Mouse (Mus musculus): ENCODE data around the gene Gm2012.
"Not testable (repeated sequence)": the region's sequence is repeated elsewhere in the genome, so short reads cannot be mapped to it uniquely, and the experiment has no call there.

The Gm2012 gene

GRCm38 (mm10) chrX:26231255-26231654 is at the start of gene Gm2012:
Gene Gm2012 (minus strand): TSS chrX:26231355.
- not testable (repeated sequence) for DNase-seq

DNA sequence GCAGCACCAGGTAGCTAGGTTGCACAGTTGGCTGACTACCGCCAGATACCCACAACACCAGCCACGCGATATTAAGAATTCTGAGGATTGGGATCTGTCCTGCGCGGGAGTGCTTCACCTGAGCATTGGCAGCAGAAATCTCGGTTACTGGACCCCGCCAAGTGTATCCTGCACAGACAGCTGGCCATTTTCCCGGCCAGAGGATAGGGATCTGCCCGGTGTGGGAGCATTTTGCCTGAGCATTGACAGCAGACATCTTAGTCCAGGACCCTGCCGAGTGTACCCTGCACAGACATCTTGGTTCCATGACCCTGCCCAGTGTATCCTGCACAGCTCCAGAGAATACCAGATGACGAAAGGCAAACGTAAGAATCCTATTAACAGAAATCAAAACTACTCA is 72.0 kb downstream of the Gm2012 start:
- not testable (repeated sequence) for DNase-seq
